Mouse (Mus musculus) large intestine, adult 2 months (tissue): ENCODE results near the gene Lrrc59. TPM values are rescaled to one million over a fixed set of nuclear protein-coding genes. Genes with fewer than 3 reads are reported as not detected.
"Not testable (repeated sequence)": the region's sequence is repeated elsewhere in the genome, so short reads cannot be mapped to it uniquely, and the experiment has no call there.

Experiments
- DNase-seq: peaks from one replicate; pipeline ENCODE4 v3.0.0-alpha.2; 2012; ENCODE audit warnings: low read depth, low spot score
- WGBS: fragments of 180-500 bp; shearing (Covaris S2); methylation state at CpG from one replicate; pipeline ENCODE4 v1.1.7; 2018; 5-methylcytosine and 5-hydroxymethylcytosine counted together
- polyA plus RNA-seq: library from polyadenylated mRNA; depleted of rRNA; stranded (reverse); fragments of >200 nt; gene quantifications from 2 replicates; pipeline ENCODE4 v1.2.3, GENCODE M21; 2012

The Lrrc59 gene
- polyA plus RNA-seq, 1 experiment = 165 TPM

DNA sequence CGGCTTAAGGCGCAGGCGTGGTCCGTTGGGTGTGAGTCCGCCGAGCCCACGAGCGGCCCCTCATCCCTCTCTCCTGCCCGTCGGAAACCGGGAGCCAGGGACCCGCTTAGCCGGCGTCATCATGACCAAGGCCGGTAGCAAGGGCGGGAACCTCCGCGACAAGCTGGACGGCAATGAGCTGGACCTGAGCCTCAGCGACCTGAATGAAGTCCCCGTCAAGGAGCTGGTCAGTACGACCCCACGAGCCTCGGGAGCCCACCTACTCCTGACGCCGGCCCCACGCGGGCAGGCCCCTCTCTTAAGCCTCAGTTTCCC lies 274 bp downstream of the Lrrc59 start:
- no peak for DNase-seq
- under 1% methylated on average over 28 of the region's 28 CpGs for WGBS

GRCm38 (mm10) chr11:94630199-94631011 lies 838 bp downstream of the Lrrc59 start:
- WGBS = 3% methylated on average over 26 of the region's 26 CpGs
- DNase-seq = no peak

- 64% methylated on average over 5 of the region's 5 CpGs for WGBS
- DNase-seq = no peak
These were observed 2.4 kb downstream of the Lrrc59 start for GRCm38 (mm10) chr11:94631969-94632368.

- no peak for DNase-seq
- WGBS = 45% methylated on average over 8 of the region's 8 CpGs
These were observed 3.4 kb downstream of the Lrrc59 start for GRCm38 (mm10) chr11:94632988-94633387.

- no peak for DNase-seq
- 87% methylated on average over 5 of the region's 5 CpGs for WGBS
These were observed 4.9 kb downstream of the Lrrc59 start for GRCm38 (mm10) chr11:94634431-94634830.

DNA sequence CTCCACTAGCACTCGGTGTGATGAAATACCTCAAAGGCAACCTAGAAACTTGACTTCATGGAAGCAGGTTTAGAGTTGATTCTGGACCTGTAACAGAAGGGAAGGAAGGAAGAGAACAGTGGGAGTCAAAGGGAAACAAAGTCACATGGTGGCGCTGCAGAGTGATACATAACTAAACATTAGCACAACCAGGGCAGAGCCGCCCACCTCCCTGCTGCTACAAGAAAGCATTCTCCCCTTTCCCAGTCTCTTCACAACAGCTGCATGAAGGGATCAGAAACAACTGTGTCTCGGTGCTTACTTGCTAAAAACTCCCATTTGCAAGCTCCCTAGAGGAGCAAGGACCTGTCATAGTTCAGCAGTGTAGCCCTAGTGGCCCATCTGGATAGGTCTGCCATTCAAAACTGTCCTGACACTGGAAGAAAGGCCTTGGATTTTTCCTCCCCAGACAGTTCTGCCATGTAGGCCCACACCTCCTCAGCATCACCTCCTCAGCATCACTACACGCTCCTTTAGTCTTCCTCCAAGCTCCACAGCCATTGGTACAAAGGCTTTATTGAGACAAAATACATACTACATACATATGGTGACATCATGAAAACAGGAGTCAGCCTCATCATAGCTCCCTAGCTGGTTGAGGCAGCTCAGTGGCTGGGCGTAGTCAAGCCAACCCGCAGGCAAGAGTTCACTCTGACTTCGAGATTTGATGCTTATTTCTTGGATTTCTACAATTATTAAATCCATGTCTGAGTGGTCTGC lies 15.1 kb downstream of the Lrrc59 start:
- WGBS = 85% methylated on average over 8 of the region's 8 CpGs
- DNase-seq = no peak

GRCm38 (mm10) chr11:94646457-94646856 lies 16.9 kb downstream of the Lrrc59 start:
- WGBS = 96% methylated on average over 4 of the region's 4 CpGs
- no peak for DNase-seq

DNA sequence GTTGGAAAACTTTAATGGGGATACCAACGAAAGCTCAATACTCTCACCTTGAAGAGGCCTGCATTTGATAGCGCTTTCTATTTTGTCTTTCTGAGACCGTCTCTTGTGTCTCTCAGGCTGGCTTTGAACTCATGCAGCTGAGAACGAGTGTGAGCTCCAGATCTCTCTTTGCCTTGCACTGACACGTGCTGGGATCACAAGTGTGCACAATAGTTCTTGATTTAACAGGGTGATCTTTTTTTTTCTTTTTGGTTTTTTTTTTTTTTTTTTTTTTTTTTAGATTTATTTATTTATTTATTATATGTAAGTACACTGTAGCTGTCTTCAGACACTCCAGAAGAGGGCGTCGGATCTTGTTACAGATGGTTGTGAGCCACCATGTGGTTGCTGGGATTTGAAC lies 21.7 kb downstream of the Lrrc59 start:
- 92% methylated on average over 7 of the region's 7 CpGs for WGBS
- DNase-seq = not testable (repeated sequence)

DNA sequence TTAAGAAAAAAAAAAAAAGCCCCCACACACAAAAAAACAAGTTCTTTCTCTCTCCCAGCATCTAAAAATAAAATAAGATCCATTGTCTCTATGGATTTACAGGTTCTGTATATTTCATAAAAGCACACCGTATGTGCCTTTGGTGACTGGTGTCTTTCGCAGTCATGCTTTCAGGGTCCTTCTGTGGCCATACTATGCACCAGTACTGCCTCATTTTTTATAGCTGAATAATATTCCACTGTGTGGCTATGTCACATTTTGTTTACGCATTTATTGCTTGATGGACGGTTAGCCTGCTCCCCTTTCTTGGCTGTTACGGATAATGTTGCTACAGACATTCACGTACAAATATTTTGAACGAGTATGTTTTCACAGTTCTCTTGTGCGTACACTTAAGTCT lies 23.4 kb downstream of the Lrrc59 start:
- 36% methylated on average over 8 of the region's 8 CpGs for WGBS

DNA sequence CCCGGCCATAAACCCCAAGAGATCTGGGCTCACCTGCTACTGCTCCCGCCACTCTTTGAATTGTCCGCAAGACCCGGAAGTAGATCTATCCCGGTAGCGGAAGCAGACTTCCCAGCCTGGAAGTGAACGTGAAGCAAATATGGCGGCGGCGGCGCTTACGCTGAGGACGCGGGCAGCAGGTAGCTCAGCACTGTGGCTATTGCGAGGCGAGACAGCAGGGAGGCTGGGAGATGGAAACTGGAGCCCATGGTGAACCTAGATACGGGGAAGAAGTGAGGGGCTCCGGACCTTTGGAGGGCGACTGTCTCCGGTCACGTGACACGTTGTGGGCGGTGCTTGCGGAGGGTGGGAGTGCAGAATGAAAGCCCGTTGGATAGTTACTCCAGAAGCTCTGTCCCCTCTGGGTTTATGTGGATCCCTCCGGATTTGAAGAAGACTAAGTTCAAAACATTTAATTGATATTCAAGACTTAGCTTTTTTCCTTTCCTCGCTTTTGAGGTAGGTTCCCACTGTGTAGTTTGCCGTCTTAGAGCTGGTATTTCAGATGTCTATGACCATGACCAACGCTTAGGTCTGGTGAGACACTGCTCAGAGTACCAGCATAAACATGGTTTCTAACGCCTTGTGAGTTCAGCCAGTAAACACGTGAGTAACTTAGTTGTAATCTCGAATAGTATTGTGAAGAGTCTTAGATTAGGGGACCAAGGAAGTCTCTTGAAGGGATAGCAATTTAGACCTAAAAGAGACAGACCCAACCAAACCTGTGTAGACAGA lies 24.3 kb downstream of the Lrrc59 start, which contains the start of the genes Mrpl27 and Eme1:
Gene Mrpl27 (plus strand): TSS at position 105 of the 774 bp plus-strand sequence.
Gene Eme1 (minus strand): TSS at position 302 of the 774 bp plus-strand sequence.
- DNase-seq = no peak
- WGBS = under 1% methylated on average over 32 of the region's 32 CpGs

More for the DNA sequence above, 23.4 kb downstream of the Lrrc59 start:
- DNase-seq = no peak

DNA sequence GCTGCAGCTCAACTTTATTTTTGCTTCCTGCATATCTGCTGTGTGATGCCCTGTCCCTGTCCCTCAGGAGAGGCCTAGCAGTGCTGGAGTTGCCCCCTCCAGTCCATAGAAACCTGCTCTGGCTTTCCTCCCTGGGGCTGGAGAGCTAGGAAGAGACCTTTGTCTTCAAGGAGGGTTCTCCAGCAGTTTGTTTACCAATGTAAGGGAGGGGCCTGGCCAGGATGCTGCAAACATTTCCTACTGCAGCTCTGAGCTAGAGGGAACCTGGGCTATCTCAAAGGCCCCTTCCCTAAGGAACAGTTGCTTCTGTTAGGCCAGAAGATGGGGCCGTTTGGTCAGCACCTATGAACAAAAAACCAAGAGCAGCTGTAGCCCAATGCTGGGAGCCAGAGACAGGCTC lies 31.8 kb downstream of the Lrrc59 start:
- no peak for DNase-seq

GRCm38 (mm10) chr11:94665281-94665680 lies 35.7 kb downstream of the Lrrc59 start:
- WGBS = 88% methylated on average over 6 of the region's 6 CpGs
- no peak for DNase-seq

More for the DNA sequence above, 31.8 kb downstream of the Lrrc59 start:
- 23% methylated on average over 1 of the region's 1 CpGs for WGBS

GRCm38 (mm10) chr11:94674984-94675383 lies 45.4 kb downstream of the Lrrc59 start:
- 86% methylated on average over 5 of the region's 5 CpGs for WGBS
- DNase-seq = no peak

DNA sequence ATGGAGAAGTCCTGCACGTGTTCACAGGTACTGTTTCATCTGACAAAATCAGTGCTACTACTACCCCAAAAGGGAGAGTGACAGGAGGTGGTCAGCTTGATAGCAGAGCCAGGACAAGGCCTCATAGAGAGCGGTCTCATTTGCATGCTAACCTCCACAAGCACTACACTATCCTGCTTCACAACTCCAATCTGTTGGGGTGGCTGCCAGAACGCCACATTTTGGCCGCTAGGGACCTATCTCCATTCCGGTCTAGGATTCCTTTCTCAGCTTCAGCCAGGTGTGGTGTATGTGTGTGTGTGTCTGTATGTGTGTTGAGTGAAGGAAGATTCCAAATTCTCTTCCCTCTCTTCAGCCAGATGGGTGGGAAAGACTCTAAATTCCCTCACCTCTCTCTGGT lies 45.9 kb downstream of the Lrrc59 start:
- DNase-seq = no peak
- 85% methylated on average over 5 of the region's 5 CpGs for WGBS

GRCm38 (mm10) chr11:94676308-94676707 lies 46.7 kb downstream of the Lrrc59 start:
- 41% methylated on average over 4 of the region's 4 CpGs for WGBS
- DNase-seq = no peak

- under 1% methylated on average over 80 of the region's 82 CpGs for WGBS
- peak; percentile 76 for DNase-seq
These were observed 47.4 kb downstream of the Lrrc59 start, which contains the start of gene Xylt2 for GRCm38 (mm10) chr11:94676754-94677606. TSS of gene Xylt2 (minus strand) at chr11:94677515.

GRCm38 (mm10) chr11:94677607-94678145 lies 48.1 kb downstream of the Lrrc59 start:
- no peak for DNase-seq
- 28% methylated on average over 15 of the region's 15 CpGs for WGBS

- DNase-seq = no peak
These were observed 51.1 kb downstream of the Lrrc59 start for GRCm38 (mm10) chr11:94680639-94681038.

- 71% methylated on average over 4 of the region's 4 CpGs for WGBS
- no peak for DNase-seq
These were observed 52.1 kb downstream of the Lrrc59 start for GRCm38 (mm10) chr11:94681640-94682039.
